Mouse (Mus musculus) embryonic facial prominence, embryonic 13.5 days (tissue): ENCODE data around the gene Cyp2b19. TPM values are rescaled to one million over a fixed set of nuclear protein-coding genes. Genes with fewer than 3 reads are reported as not detected.
"Not testable (repeated sequence)": the region's sequence is repeated elsewhere in the genome, so short reads cannot be mapped to it uniquely, and the experiment has no call there.

ENCODE experiments used
- ATAC-seq: fragments of 200-750 bp; cut with Nextera tagmentation; 2 replicates; pipeline ENCODE4 v1.8.0; 2017; ENCODE audit warnings: low read depth; ENCODE audit not compliant: insufficient number of reproducible peaks, insufficient read depth, low FRiP score, low TSS enrichment
- H3K27ac ChIP-seq: fragments of 300-500 bp; sonication (generic); 2 replicates; pipeline ENCODE4 v1.5.1; 2015; ENCODE audit warnings: moderate library complexity, mild to moderate bottlenecking, inconsistent platforms
- H3K27me3 ChIP-seq: fragments of 300-500 bp; sonication (generic); 2 replicates; pipeline ENCODE4 v1.6.1; 2015; ENCODE audit warnings: mild to moderate bottlenecking, inconsistent platforms
- H3K36me3 ChIP-seq: fragments of 300-500 bp; sonication (generic); 2 replicates; pipeline ENCODE4 v1.6.1; 2015; ENCODE audit warnings: mild to moderate bottlenecking, inconsistent platforms
- H3K4me1 ChIP-seq: fragments of 300-500 bp; sonication (generic); 2 replicates; pipeline ENCODE4 v1.6.1; 2015; ENCODE audit warnings: inconsistent platforms
- H3K4me2 ChIP-seq: fragments of 300-500 bp; sonication (generic); 2 replicates; pipeline ENCODE4 v1.6.1; 2015; ENCODE audit warnings: moderate library complexity, mild to moderate bottlenecking, inconsistent platforms
- H3K4me3 ChIP-seq: fragments of 300-500 bp; sonication (generic); 2 replicates; pipeline ENCODE4 v1.5.1; 2015; ENCODE audit warnings: mild to moderate bottlenecking, inconsistent platforms
- H3K9ac ChIP-seq: fragments of 300-500 bp; sonication (generic); 2 replicates; pipeline ENCODE4 v1.6.1; 2015; ENCODE audit warnings: mild to moderate bottlenecking, inconsistent platforms
- H3K9me3 ChIP-seq: fragments of 300-500 bp; sonication (generic); 2 replicates; pipeline ENCODE4 v1.6.1; 2016; ENCODE audit warnings: inconsistent platforms
- WGBS: fragments of 180-500 bp; shearing (Covaris S2); methylation state at CpG from one replicate; pipeline ENCODE4 v1.1.7; 2015; ENCODE audit warnings: mixed read lengths; 5-methylcytosine and 5-hydroxymethylcytosine counted together
- polyA plus RNA-seq: library from polyadenylated mRNA; unstranded; fragments of >200 nt; fragmentation: Nextera tagmentation; extraction: Ambion mirVana; gene quantifications from 2 replicates; pipeline ENCODE4 v1.2.1, GENCODE M21; 2015

Cyp2b19 gene
- polyA plus RNA-seq, 1 experiment from 2014 or later, result not detected

DNA sequence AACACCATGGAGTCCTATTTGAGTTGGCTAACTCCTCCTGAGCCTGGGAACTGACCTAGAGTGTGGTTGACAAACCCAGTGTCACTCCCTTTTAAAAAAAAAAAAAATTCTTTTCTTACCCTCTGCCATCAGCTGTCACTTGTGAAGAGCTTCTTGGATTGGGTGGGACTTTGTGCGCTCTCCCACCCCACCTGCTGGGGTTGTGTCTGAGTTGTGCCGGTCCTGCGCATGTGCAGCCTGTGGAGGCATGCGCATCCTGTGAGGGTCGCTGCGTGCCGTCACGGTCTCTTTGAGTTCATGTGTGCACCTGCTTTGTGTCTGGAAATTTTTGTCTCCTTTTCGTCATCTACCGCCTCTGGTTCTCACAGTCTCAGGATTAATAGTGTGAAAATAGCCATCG lies 23.6 kb downstream of the Cyp2b19 start:
- no peak for ATAC-seq
- Histone ChIP-seq H3K27me3 (no peaks in the 10 kb centered on the region), H3K36me3 (no peaks in the 10 kb centered on the region), H3K9ac (no peak overlapping the region), H3K4me2 (no peak overlapping the region), H3K9me3 (no peaks in the 10 kb centered on the region), H3K4me3 (no peak overlapping the region), H3K4me1 (no peaks in the 10 kb centered on the region), H3K27ac (no peak overlapping the region)
- WGBS, result 4% methylated on average over 11 of the region's 11 CpGs

DNA sequence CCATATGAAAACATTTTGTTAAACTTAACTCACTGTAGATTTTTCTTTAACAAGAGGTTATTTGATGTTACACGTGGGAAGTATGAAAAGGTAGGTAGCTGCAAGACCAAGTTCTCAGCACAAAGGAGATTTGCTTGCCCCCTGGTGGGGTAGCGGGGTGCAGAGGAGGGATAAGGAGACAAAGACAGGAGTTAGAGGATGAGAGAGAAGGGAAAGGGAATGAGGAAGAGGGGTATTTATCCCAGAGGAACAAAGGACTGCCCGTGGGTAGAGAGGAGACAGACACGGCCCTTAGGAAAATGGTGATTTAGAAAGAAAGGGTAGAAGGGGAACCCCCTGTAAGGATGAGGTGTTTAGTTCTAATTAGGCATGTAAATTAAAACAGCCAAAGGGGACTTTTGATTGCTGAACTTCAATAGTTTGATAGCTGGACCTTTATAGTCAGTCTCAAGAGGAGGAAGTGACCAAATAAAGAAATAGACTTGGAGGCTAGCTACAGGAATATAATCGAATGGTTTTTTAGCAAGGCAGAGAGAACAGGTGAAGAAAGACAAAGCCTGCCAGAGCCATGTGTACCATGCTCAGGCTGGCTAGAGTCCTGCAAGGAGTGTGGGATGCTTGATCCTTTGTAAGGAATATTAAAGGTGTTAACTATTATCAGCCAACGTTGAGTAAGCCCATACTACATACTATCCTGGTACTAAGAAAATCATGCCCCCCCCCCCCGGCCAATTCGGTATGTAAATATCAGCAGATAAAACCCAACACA lies 24.2 kb downstream of the Cyp2b19 start:
- H3K36me3 ChIP-seq, result no peaks in the 10 kb centered on the region
- no peak overlapping the region for H3K4me3 ChIP-seq
- no peak overlapping the region for H3K27ac ChIP-seq
- H3K9me3 ChIP-seq, result no peaks in the 10 kb centered on the region
- WGBS, result 8% methylated on average over 8 of the region's 8 CpGs
- no peaks in the 10 kb centered on the region for H3K27me3 ChIP-seq
- no peak for ATAC-seq
- no peak overlapping the region for H3K9ac ChIP-seq
- H3K4me2 ChIP-seq, result no peak overlapping the region
- no peaks in the 10 kb centered on the region for H3K4me1 ChIP-seq

GRCm38 (mm10) chr7:26781767-26782131 lies 24.8 kb downstream of the Cyp2b19 start:
- ATAC-seq, result no peak
- H3K4me3 ChIP-seq, result no peak overlapping the region
- H3K4me2 ChIP-seq, result no peak overlapping the region
- H3K27me3 ChIP-seq, result no peaks in the 10 kb centered on the region
- no peaks in the 10 kb centered on the region for H3K4me1 ChIP-seq
- WGBS, result 16% methylated on average over 5 of the region's 8 CpGs
- H3K9me3 ChIP-seq, result no peaks in the 10 kb centered on the region
- no peak overlapping the region for H3K27ac ChIP-seq
- H3K9ac ChIP-seq, result no peak overlapping the region
- H3K36me3 ChIP-seq, result no peaks in the 10 kb centered on the region

DNA sequence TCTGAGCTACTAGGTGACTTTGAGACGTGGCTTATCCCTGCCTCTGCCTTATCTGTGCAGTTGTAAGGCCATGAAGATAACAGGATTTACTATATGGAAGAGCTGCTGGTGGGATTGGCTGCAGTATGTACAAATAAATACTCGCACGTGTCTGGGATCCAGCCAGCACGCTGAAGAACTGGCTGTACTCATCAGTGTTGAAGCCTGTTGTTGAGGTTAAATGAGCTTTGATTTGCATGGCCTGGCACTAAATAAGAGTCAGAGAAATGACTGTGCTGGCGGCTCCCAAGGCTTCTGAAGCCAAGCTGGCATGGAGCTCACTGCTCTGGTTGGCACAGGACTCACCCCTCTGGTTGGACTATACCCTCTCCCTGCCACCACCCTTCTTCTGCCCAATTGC lies 26.2 kb downstream of the Cyp2b19 start:
- Histone ChIP-seq H3K27me3 (no peaks in the 10 kb centered on the region), H3K4me1 (no peaks in the 10 kb centered on the region), H3K27ac (no peak overlapping the region), H3K36me3 (no peaks in the 10 kb centered on the region), H3K4me2 (no peak overlapping the region), H3K4me3 (no peak overlapping the region), H3K9ac (no peak overlapping the region), H3K9me3 (no peaks in the 10 kb centered on the region)
- WGBS, result 83% methylated on average over 5 of the region's 5 CpGs
- ATAC-seq, result no peak

- not testable (repeated sequence) for H3K9me3 ChIP-seq, H3K4me3 ChIP-seq, H3K9ac ChIP-seq, H3K4me2 ChIP-seq, H3K27me3 ChIP-seq, ATAC-seq, H3K27ac ChIP-seq, H3K36me3 ChIP-seq, H3K4me1 ChIP-seq
- 27% methylated on average over 1 of the region's 1 CpGs for WGBS
Observed at GRCm38 (mm10) chr7:26786013-26786412, 29.1 kb downstream of the Cyp2b19 start.

GRCm38 (mm10) chr7:26789984-26790383 lies 33.0 kb downstream of the Cyp2b19 start:
- no peaks in the 10 kb centered on the region for H3K27me3 ChIP-seq
- no peak overlapping the region for H3K4me2 ChIP-seq
- ATAC-seq, result no peak
- H3K4me3 ChIP-seq, result no peak overlapping the region
- H3K36me3 ChIP-seq, result no peaks in the 10 kb centered on the region
- H3K9ac ChIP-seq, result no peak overlapping the region
- no peaks in the 10 kb centered on the region for H3K4me1 ChIP-seq
- 79% methylated on average over 6 of the region's 6 CpGs for WGBS
- no peak overlapping the region for H3K27ac ChIP-seq
- peaks cover 5% of the 10 kb centered on the region; the same call in 1 of the 2 replicates for H3K9me3 ChIP-seq

GRCm38 (mm10) chr7:26800104-26800503 lies 43.2 kb downstream of the Cyp2b19 start:
- H3K36me3 ChIP-seq, result no peaks in the 10 kb centered on the region
- H3K4me2 ChIP-seq, result no peak overlapping the region
- ATAC-seq, result no peak
- no peak overlapping the region for H3K27ac ChIP-seq
- no peaks in the 10 kb centered on the region for H3K27me3 ChIP-seq
- H3K9ac ChIP-seq, result no peak overlapping the region
- no peak overlapping the region for H3K4me3 ChIP-seq
- H3K4me1 ChIP-seq, result no peaks in the 10 kb centered on the region
- H3K9me3 ChIP-seq, result peaks cover 6% of the 10 kb centered on the region; the same call in 1 of the 2 replicates

- H3K9ac ChIP-seq, result no peak overlapping the region
- ATAC-seq, result no peak
- H3K27ac ChIP-seq, result no peak overlapping the region
- H3K27me3 ChIP-seq, result no peaks in the 10 kb centered on the region
- no peak overlapping the region for H3K4me3 ChIP-seq
- no peaks in the 10 kb centered on the region for H3K4me1 ChIP-seq
- H3K36me3 ChIP-seq, result no peaks in the 10 kb centered on the region
- H3K4me2 ChIP-seq, result no peak overlapping the region
- 0 out of 2 replicates have a peak, but pooled peaks cover 6% of the 10 kb centered on the region for H3K9me3 ChIP-seq
- WGBS, result 95% methylated on average over 1 of the region's 1 CpGs
Observed at GRCm38 (mm10) chr7:26800996-26801395, 44.1 kb downstream of the Cyp2b19 start.

DNA sequence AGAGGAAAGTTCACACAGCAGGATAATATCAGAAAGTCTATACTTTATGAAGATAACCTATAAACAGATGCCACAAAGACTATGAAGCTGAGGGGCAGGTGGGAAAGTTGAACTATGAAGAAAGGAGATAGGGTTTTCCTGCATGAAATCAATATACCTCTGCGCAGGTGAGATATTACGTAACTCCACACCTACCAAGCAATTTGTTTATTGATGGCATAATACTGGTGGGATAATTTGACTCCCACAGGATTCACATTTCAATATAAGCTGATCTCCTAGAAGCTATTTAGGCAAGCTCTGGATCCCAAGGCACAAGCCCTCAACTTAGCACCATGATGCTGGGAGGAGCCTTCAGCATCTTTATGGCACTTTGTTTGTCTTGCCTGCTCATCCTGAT lies 51.6 kb downstream of the Cyp2b19 start, which contains the start of gene Cyp2g1:
Gene Cyp2g1, plus strand, starts transcription at position 301 of the 400 bp plus-strand sequence.
- Histone ChIP-seq H3K27me3 (no peaks in the 10 kb centered on the region), H3K9ac (no peak within 1 kb of the TSS), H3K4me2 (no peak within 1 kb of the TSS), H3K4me3 (no peak within 1 kb of the TSS), H3K36me3 (no peaks in the 10 kb centered on the region), H3K9me3 (no peaks in the 10 kb centered on the region), H3K27ac (no peak within 1 kb of the TSS), H3K4me1 (no peaks in the 10 kb centered on the region)
- 77% methylated on average over 2 of the region's 2 CpGs for WGBS
- ATAC-seq, result no peak

Other genes with a start within 250 kb of the Cyp2b19 start
- gene Nlrp9a, start 222.1 kb upstream of the Cyp2b19 start, polyA plus RNA-seq, result not detected in 2 replicates
- gene Vmn1r185, start 138.7 kb upstream of the Cyp2b19 start, polyA plus RNA-seq, result not detected in 2 replicates
- not detected in 2 replicates for gene Cyp2b23, start 70.7 kb upstream of the Cyp2b19 start, polyA plus RNA-seq
- gene Cyp2g1, start 51.8 kb downstream of the Cyp2b19 start, polyA plus RNA-seq, result 0.84 and 1.8 TPM in 2 replicates
- 0.56 and 0.70 TPM in 2 replicates for gene Cyp2a5, start 78.2 kb downstream of the Cyp2b19 start, polyA plus RNA-seq
- not detected in 2 replicates for gene Cyp2a22, start 182.2 kb downstream of the Cyp2b19 start, polyA plus RNA-seq